Mouse (Mus musculus) macrophage (primary cell): ENCODE data around the gene Fam129c. TPM values are rescaled to one million over a fixed set of nuclear protein-coding genes. Genes with fewer than 3 reads are reported as not detected.
A peak's percentile ranks its signal among the peaks of the same experiment; 100 is the strongest.

Experiments used
- H3K27ac ChIP-seq: fragments of 350-480 bp; formaldehyde crosslinking; 2 replicates; pipeline ENCODE4 v1.9.0; 2021
- H3K36me3 ChIP-seq: fragments of 350-480 bp; formaldehyde crosslinking; 2 replicates; pipeline ENCODE4 v1.9.0; 2021; ENCODE audit errors: inconsistent target
- H3K4me3 ChIP-seq: fragments of 350-480 bp; formaldehyde crosslinking; 2 replicates; pipeline ENCODE4 v1.9.0; 2021; ENCODE audit errors: inconsistent target
- H3K79me2 ChIP-seq: fragments of 350-480 bp; formaldehyde crosslinking; 2 replicates; pipeline ENCODE4 v1.9.0; 2021; ENCODE audit errors: inconsistent target
- WGBS: methylation state at CpG from one replicate; pipeline ENCODE4 v1.1.7; 2026; ENCODE audit warnings: inconsistent platforms; ENCODE audit not compliant: missing documents; 5-methylcytosine and 5-hydroxymethylcytosine counted together
- polyA plus RNA-seq: library from polyadenylated mRNA; stranded (reverse); fragments of 250-400 nt; gene quantifications from 3 replicates; pipeline ENCODE4 v1.2.4, GENCODE M21; 2018; ENCODE audit warnings: inconsistent platforms
- total RNA-seq, 78 experiments: library from RNA; depleted of rRNA; stranded (reverse); fragments of 250-400 nt; gene quantifications; 1 replicate in 9 of 78; 2 replicates in 24 of 78; 3 replicates in 43 of 78; 4 replicates in 2 of 78; pipeline ENCODE4 v1.2.4; 2018; ENCODE audit warnings: inconsistent platforms in 56 of 78

Gene Fam129c
- 10 to 100 TPM in 15 of 26 experiments, 1 to 10 TPM in 11; 2.8 to 17.8 (median 10.5) TPM for total RNA-seq (2018; cell fraction: chromatin; rRNA removed)
- total RNA-seq (2018; cell fraction: cytosol; rRNA removed) = 1 to 10 TPM in 3 of 26 experiments, under 1 TPM in 23; 0.14 to 1.3 (median 0.45) TPM
- 10 to 100 TPM in 2 of 26 experiments, 1 to 10 TPM in 24; 1.7 to 14.1 (median 5.6) TPM for total RNA-seq (2018; cell fraction: nucleus; rRNA removed)
- polyA plus RNA-seq = 0.53 to 1.2 TPM (median 0.94 TPM) in 3 replicates

DNA sequence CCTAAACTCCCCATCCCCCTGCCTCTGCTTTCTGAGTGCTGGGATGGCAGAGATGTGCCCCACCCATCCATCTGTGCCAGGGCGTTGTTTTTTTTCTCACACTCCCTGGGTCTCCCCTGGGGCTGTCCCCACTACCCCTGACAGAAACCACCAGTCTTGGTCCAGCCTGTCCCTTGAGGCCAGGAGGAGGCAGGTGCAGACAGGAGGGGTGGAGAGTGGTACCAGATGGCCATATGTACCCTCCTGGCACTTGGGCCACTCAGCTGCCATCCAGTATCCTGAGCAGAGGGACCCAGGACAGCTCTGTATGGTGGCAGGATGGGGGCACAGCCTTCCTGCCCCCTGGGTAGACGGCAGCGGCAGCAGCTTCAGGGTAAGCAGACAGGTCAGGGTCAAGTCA is at the start of gene Fam129c:
Fam129c (plus strand) TSS at position 198 of the 400 bp plus-strand sequence.
- Histone ChIP-seq H3K4me3 (no peak within 1 kb of the TSS), H3K27ac (no peak within 1 kb of the TSS), H3K79me2 (peaks cover 15% of the 10 kb centered on the region), H3K36me3 (no peaks in the 10 kb centered on the region)
- 91% methylated on average over 3 of the region's 3 CpGs for WGBS

DNA sequence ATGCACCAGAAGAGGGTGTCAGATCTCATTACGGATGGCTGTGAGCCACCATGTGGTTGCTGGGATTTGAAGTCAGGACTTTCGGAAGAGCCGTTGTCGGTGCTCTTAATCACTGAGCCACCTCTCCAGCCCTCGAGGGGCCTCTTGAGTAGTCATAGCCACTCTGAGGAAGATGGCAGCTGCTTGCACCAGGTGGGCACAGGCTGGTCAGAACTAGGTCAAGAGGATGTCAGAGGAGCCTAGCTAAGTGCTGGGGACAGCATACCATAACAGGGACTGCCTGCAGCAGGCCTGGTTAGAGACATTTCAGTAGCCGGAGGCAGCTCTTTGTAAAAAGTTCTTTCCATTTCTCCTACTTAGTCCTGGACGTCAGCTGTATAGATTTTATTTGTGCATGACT is 46.7 kb upstream of the Fam129c start:
- Histone ChIP-seq H3K36me3 (peaks cover 22% of the 10 kb centered on the region; the same call in 1 of the 2 replicates), H3K79me2 (no peaks in the 10 kb centered on the region; the same call in 1 of the 2 replicates), H3K4me3 (no peak overlapping the region), H3K27ac (no peak overlapping the region)
- WGBS = 86% methylated on average over 7 of the region's 7 CpGs

DNA sequence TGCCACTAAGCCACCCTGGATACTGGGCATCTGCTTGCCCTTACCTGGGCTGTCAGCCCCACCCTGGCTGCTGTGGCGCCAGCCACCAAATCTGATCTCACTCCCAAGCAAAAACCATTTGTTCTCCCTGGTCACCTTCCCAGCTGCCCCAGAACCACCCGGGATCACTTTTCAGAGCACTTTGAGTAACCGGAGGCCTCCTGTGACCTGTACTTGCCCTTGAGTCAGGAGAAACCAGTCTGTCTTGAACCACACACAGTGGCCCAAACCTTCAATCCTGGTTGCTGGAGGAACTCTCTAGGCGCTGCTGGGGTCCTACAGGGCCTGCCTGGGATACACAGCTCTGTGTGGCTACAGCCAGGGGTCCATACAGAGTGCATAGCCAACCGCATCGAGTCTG is 44.7 kb upstream of the Fam129c start:
- no peaks in the 10 kb centered on the region for H3K79me2 ChIP-seq
- H3K27ac ChIP-seq = no peak overlapping the region
- peaks cover 4% of the 10 kb centered on the region; the same call in 1 of the 2 replicates for H3K36me3 ChIP-seq
- no peak overlapping the region for H3K4me3 ChIP-seq
- 85% methylated on average over 6 of the region's 6 CpGs for WGBS

DNA sequence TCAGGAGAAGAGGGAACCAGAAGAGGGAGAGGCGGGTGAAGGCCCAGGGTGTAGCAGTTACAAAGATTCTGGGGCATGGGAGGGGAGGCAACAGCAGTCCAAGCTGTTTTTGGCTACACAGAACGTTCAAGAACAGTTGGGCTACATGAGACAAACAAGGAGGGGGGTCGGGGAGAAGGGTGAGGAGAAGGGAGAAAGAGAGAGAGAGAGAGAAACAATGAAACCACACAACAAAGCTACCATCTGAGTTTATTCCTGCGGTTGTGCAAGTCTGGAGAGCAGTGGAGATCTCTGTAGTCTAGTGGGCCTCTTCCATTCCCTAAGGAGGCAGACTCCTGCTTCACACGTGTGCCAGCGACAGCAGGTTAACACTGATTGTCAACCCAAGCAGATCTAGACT is 43.4 kb upstream of the Fam129c start:
- 74% methylated on average over 6 of the region's 6 CpGs for WGBS
- Histone ChIP-seq H3K36me3 (no peaks in the 10 kb centered on the region), H3K4me3 (no peak overlapping the region)

DNA sequence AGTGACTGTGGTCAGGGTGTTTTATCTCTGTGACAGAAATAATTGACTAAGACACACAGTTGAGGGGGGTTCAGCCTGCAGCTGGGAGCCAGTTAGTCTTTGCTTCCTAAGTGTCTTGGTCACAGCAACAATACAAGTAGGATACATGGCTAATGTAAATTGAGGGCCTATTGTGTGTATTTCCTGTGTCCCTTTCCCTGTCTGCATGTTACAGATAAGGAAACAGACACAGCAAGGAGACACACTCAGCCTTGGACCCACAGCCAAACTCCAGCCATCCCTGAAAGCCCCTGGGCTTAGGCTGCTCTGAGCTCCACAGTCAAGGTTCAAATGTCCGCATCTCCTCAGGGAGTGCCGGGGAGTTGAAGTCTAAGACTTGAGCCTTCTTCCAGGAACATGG is 42.8 kb upstream of the Fam129c start:
- Histone ChIP-seq H3K4me3 (no peak overlapping the region), H3K36me3 (no peaks in the 10 kb centered on the region), H3K79me2 (no peaks in the 10 kb centered on the region), H3K27ac (no peak overlapping the region)
- 90% methylated on average over 2 of the region's 2 CpGs for WGBS

More for the DNA sequence above, 43.4 kb upstream of the Fam129c start:
- Histone ChIP-seq H3K79me2 (no peaks in the 10 kb centered on the region), H3K27ac (no peak overlapping the region)

DNA sequence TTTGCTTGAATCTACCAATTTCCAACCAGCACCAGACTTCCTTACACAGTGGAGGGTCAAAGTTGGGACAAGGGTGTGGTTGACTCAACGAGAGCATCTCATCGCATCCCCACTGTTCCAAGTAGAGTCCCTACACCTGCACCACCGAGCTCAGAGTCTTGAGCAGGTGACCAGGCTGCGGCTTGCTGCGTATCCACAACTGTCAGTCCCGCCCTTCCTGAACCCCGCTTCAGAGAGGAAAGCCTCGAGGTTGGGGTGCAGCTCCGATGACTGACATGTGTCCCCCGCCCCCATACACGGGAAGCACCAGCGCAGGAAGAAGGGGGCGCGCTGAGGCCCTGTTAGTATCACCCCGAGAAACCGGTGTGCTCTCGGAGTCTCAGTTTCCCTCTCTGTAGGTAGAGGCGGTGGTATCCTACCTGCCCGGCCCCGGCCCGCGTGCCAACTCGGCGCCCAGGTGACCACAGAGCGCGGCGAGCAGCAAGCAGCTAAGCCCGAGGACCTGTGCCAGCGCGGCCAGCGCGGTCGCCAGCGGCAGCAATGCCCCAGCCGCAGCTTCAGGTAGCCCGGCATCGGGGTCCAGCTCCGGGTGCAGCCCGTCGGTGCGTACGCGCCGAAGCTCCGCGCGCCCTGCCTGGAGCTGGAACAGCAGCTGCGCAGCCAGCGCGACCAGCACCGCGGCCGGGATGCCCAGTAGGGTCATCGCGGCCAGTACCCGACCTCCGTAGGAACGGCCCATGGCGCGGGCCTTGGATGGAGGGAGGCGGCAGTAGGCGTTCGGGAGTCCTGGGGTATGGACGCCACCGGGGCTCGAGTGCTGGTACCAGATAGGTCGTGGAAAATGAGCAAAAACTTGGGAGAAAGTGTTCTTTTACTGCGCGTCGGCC is 39.1 kb upstream of the Fam129c start, which contains the start of gene Tmem221:
Tmem221 (minus strand) TSS at position 801 of the 887 bp plus-strand sequence.
- no peak within 1 kb of the TSS for H3K27ac ChIP-seq
- 10% methylated on average over 70 of the region's 70 CpGs for WGBS
- H3K36me3 ChIP-seq = no peaks in the 10 kb centered on the region
- no peaks in the 10 kb centered on the region for H3K79me2 ChIP-seq
- peak within 1 kb of the TSS; percentile 35 for H3K4me3 ChIP-seq

DNA sequence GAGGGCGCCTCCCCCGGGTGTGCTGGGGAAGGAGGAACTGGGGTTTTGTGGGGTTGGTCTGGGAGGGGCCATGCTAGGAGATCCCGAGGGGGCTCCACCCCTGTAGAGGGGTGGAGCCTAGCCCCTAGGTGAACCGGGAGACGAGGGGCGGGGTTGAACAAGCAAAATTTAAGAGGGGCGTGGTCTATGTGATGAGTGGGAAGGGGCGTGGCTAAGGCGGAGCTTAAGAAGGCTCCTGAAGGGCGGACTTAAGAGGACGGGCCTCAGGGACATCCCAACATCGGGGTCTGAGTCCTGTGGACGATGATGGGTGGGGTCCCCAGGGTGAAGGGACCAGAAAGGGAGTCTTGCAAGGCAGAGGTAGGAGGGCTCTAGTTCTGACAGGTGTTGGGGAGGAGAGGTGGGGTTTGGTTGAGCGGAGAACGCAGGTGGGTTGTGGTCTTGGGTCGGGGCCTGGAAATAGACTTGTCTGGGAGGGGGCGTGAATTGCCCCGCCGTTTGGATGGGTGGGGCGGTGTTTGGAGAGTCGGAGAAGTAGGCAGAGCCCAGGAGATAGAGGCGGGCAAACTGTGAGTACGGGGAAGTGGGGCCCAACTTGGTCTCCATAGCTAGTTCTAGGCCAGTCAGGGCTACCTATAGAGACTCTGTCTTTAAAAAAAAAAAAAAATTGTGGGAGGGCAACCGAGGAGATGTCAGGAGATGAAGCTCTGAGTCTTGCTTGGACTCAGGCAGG is 38.3 kb upstream of the Fam129c start:
- H3K4me3 ChIP-seq = peak overlapping the region; percentile 35
- no peaks in the 10 kb centered on the region for H3K79me2 ChIP-seq
- WGBS = 11% methylated on average over 22 of the region's 24 CpGs
- no peaks in the 10 kb centered on the region for H3K36me3 ChIP-seq
- no peak overlapping the region for H3K27ac ChIP-seq

DNA sequence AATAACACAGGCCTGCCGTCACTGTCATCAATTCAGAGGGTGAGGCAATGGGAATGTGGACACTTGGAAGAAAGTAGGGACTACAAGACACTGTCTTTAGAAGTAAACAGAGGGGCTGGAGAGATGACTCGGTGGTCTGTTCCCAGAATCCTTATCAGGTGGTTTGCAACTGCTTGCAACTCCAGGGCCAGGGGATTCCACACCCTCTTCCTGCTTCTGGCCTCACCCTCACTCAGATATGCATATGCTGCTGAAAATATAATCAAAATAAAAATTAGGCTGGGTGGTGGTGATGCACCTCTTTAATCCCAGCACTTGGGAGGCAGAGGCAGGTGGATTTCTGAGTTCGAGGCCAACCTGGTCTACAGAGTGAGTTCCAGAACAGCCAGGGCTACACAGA is 37.4 kb upstream of the Fam129c start:
- 87% methylated on average over 3 of the region's 3 CpGs for WGBS
- H3K27ac ChIP-seq = no peak overlapping the region
- no peak overlapping the region for H3K4me3 ChIP-seq
- H3K79me2 ChIP-seq = no peaks in the 10 kb centered on the region
- H3K36me3 ChIP-seq = no peaks in the 10 kb centered on the region

DNA sequence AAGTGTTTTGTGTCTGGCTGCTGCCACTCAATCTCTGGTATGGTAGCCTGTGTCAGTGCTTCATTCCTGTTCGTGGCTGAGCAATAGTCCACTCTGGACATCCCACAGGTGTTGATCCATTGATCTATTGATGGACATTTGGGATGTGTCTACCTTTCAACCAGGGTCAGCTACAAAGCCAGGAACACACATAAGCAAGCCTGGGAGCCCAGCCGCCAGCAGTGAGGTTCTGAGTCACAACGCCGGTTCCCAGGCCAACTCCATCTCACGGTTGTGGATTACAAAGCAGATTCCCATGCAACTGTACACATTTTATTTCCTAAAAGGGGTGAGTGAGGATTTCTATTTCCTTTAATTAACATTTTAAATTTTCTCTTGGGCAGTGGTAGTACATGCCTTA is 36.7 kb upstream of the Fam129c start:
- Histone ChIP-seq H3K4me3 (no peak overlapping the region), H3K79me2 (no peaks in the 10 kb centered on the region), H3K27ac (no peak overlapping the region), H3K36me3 (no peaks in the 10 kb centered on the region)
- WGBS = 98% methylated on average over 5 of the region's 5 CpGs

DNA sequence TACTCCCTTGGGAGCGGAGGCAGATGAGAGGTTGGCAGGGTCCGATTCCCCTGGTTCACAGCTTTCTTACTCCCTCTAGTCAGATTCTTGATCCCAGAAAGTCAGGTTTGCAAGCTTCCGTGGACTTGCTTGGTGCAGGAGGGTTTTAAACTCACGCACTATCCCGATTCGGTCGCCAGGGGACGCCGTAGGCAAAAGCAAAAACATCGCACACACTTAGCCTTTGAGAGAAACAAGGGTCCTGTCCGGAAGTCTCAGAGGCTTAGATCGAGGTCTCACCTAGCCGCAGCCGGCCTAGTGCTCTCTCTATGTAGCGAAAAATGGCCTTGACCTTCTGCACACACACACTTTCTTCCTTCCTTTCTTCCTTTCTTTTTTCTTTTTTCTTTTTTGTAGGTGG is 36.0 kb upstream of the Fam129c start:
- WGBS = 4% methylated on average over 15 of the region's 15 CpGs
- Histone ChIP-seq H3K79me2 (no peaks in the 10 kb centered on the region), H3K27ac (no peak overlapping the region), H3K4me3 (no peak overlapping the region), H3K36me3 (no peaks in the 10 kb centered on the region)

DNA sequence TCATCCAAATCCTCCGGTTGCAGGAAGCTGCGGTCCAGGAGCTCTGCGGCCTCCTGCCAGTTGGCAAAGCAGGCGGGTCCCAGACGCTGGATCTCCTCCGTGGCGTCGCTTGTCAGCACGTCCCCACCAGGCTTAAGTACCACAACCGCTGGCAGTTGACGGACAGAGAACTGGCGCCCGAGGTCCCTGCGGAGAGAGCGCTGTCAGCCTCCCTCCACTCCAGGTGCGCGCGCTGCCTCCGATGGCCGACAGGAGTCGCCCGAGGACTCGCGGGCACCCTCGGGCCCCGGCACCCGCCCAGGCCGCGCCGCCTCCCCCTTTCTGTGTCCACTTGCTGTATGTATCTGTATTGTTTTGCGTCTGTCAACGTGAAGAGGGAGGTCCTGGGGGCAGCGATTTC is 34.7 kb upstream of the Fam129c start:
- H3K36me3 ChIP-seq = no peaks in the 10 kb centered on the region
- no peaks in the 10 kb centered on the region for H3K79me2 ChIP-seq
- no peak overlapping the region for H3K4me3 ChIP-seq
- 3% methylated on average over 28 of the region's 33 CpGs for WGBS
- H3K27ac ChIP-seq = no peak overlapping the region

DNA sequence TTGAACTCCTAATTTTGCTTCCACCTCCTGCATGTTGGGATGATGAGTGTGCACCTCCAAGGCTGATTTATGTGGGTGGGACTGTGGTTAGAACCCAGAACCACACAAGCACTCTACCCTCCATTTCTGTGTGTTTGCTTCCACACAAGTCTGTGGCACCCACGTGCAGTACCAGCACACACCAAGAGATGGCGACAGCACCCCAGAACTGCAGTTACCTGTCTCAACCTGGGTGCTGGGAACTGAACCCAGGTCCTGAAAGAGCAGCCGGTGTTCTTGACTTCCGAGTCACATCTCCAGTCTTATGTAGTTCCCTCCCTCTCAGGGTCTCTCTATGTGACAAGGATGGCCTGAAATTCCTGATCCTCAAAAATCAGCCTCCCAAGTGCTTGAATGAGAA is 33.5 kb upstream of the Fam129c start:
- H3K36me3 ChIP-seq = no peaks in the 10 kb centered on the region

DNA sequence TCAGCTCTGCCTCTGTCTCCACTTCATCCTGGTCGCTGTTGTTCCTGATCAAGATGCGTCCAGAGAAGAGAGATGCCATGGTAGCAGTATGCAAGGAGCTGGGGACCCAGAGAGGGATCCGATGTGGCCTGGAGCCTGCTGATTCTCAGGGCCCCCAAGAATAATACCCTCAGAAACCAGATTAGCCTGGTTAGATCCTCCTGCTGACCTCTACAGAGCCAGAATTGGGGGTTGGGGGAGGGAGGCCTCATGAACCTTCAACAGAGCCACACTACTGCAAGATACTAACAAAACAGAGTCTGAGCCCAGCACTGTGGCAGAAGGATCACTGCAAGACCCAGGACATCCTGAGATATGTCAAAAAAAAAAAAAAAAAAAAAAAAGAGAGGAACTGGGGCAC is 30.9 kb upstream of the Fam129c start, which contains the start of gene Nxnl1:
Nxnl1 (minus strand) TSS at position 101 of the 400 bp plus-strand sequence.
- no peaks in the 10 kb centered on the region for H3K36me3 ChIP-seq
- H3K27ac ChIP-seq = no peak within 1 kb of the TSS
- no peak within 1 kb of the TSS for H3K4me3 ChIP-seq
- WGBS = 93% methylated on average over 3 of the region's 3 CpGs
- peaks cover 8% of the 10 kb centered on the region; the same call in 1 of the 2 replicates for H3K79me2 ChIP-seq

More for the DNA sequence above, 33.5 kb upstream of the Fam129c start:
- H3K27ac ChIP-seq = no peak overlapping the region
- H3K4me3 ChIP-seq = no peak overlapping the region
- WGBS = 78% methylated on average over 4 of the region's 4 CpGs
- no peaks in the 10 kb centered on the region for H3K79me2 ChIP-seq

DNA sequence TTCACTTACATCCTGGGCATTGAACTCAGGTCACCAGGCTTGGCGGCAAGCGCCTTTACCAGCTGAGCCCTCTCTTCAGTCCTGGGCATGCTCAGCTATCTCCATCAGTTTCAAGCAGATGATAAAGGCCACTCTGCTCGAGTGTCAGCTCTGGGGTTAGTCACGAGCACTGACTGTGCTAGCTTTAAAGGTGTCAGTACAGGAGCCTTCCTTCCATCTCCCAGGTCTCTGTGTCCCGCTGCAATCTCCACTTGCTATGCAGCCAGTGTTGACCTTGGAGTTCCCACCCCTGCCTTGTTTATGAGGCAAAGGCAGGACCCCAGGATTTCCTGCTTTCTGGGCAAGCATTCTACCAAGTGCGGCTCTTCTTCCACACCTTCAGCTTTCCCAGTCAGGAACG is 29.9 kb upstream of the Fam129c start:
- WGBS = 94% methylated on average over 7 of the region's 7 CpGs
- Histone ChIP-seq H3K4me3 (no peak overlapping the region), H3K79me2 (peaks cover 19% of the 10 kb centered on the region; the same call in 1 of the 2 replicates), H3K27ac (peak overlapping the region; percentile 25), H3K36me3 (no peaks in the 10 kb centered on the region)
